In the genomic region with DNA sequence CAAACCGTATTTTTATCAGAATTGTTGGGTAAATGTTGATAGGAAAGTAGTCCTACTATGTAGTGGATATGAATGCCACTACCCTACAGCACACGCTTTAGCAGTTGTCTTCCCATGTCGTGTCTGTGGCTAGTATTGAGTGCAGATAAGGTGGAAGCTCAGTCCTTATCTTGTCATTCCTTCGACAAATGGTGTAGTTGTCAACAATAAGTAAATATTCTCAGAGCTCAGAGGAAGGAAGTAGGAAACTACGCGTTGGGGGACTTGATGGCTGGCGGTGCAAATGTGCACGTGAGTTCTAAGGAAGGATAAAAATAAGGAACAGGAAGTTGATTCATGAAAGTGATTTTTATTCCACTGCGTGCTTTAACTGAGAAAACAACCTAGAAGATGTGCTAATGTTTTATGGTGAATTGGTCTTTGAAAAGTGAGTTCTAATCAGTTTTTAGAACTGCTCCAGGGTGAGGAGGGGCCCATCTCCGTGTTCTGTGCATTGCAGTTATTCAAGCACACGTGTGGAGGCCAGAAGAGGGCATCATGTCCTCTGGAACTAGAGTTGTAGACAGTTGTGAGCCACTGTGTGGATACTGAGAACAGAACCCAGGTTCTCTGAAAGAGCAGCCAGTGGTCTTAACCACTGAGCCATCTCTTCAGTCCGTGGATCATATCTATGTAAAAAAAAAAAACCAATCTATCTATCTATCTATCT, we compare ENCODE assay signal across 9 mouse cellular contexts. TPM values are rescaled to one million over a fixed set of nuclear protein-coding genes. Genes with fewer than 3 reads are reported as not detected.
A peak's percentile ranks its signal among the peaks of the same experiment; 100 is the strongest.
DNase-seq lines count a peak whose midpoint lies in the region; ATAC-seq lines count a peak whose summit lies in the region.
"Had no signal": no experiment of that assay in that cellular context is flagged by ENCODE, and none has a peak within 500 bp of the region (broad histone marks: within the 10 kb centered on the region; RNA-seq: fewer than 3 reads in every experiment).

No protein-coding gene starts in this region.

- no peak overlapping the region for H3K9ac ChIP-seq in heart, embryonic 12.5 days
- 0 out of 2 replicates have a peak overlapping the region, but pooled peaks have one; percentile 15 for H3K9ac ChIP-seq in liver, embryonic 12.5 days

- no peak overlapping the region for H3K4me2 ChIP-seq in heart, embryonic 12.5 days
- peak overlapping the region; percentile 53 for H3K4me2 ChIP-seq in liver, embryonic 12.5 days

- peaks cover 28% of the 10 kb centered on the region for H3K4me1 ChIP-seq in heart, embryonic 12.5 days (replicated peaks)
- H3K4me1 ChIP-seq in liver, embryonic 12.5 days = peaks cover 45% of the 10 kb centered on the region

- H3K27ac ChIP-seq in heart, embryonic 12.5 days (ENCODE audit: poor library complexity, severe bottlenecking) = 0 out of 2 replicates have a peak overlapping the region, but pooled peaks have one; percentile 51
- H3K27ac ChIP-seq in liver, embryonic 12.5 days = peak overlapping the region; percentile 74

- no peak; the same call in 1 of the 2 replicates for ATAC-seq in heart, embryonic 12.5 days (ENCODE audit: insufficient number of reproducible peaks, low FRiP score)
- peak; percentile 93 for ATAC-seq in liver, embryonic 12.5 days

- H3K36me3 ChIP-seq in heart, embryonic 12.5 days = peaks cover 8% of the 10 kb centered on the region
- peaks cover 8% of the 10 kb centered on the region; the same call in 1 of the 2 replicates for H3K36me3 ChIP-seq in liver, embryonic 12.5 days

- H3K9me3 ChIP-seq in heart, embryonic 12.5 days (replicated peaks) = no peaks in the 10 kb centered on the region
- no peaks in the 10 kb centered on the region for H3K9me3 ChIP-seq in liver, embryonic 12.5 days (replicated peaks)

- no peak for DNase-seq in heart, postnatal 4 days
- peak; percentile 13 for DNase-seq in thymus, postnatal 4 days
- no peak for DNase-seq in thymus, adult 18-20 months
- no peak for DNase-seq in left cerebral cortex, adult 8-10 months (ENCODE audit: low spot score in 2 of 2)
- DNase-seq in urinary bladder, postnatal 36 days (ENCODE audit: low spot score in 2 of 2) = no peak
- DNase-seq in left cerebral cortex, adult 18-20 months (ENCODE audit: low spot score in 2 of 2) = no peak

- no peaks in the 10 kb centered on the region for H3K27me3 ChIP-seq in heart, embryonic 12.5 days (replicated peaks)
- H3K27me3 ChIP-seq in liver, embryonic 12.5 days (replicated peaks) = no peaks in the 10 kb centered on the region

- WGBS in heart, embryonic 12.5 days = 46% methylated on average over 12 of the region's 12 CpGs
- WGBS in liver, embryonic 12.5 days (ENCODE audit: insufficient replicate concordance) = 16% methylated on average over 12 of the region's 12 CpGs

- no peak overlapping the region for H3K4me3 ChIP-seq in heart, embryonic 12.5 days
- H3K4me3 ChIP-seq in liver, embryonic 12.5 days = no peak overlapping the region

RNA-seq across cellular contexts. Expression of a gene that starts 13.8 kb away (rescaled TPM):
- 0.17 and 0.29 TPM in 2 replicates for polyA plus RNA-seq in heart, embryonic 12.5 days (2016; fragmentation: Nextera tagmentation; extraction: Ambion mirVana)
- total RNA-seq in heart, postnatal 4 days (2021) = not detected
- 0.08 TPM in 1 of 2 replicates, not detected in the other for polyA plus RNA-seq in liver, embryonic 12.5 days (2016; fragmentation: Nextera tagmentation; extraction: Ambion mirVana)
- not detected for total RNA-seq in left cerebral cortex, adult 8-10 months (2022)
- total RNA-seq in left cerebral cortex, adult 18-20 months (2021) = not detected
- polyA plus RNA-seq: brain, embryonic 14.5 days had no signal

RNA-seq across cellular contexts. Expression of a gene that starts 35.6 kb away (rescaled TPM):
- polyA plus RNA-seq in heart, embryonic 12.5 days (2016; fragmentation: Nextera tagmentation; extraction: Ambion mirVana) = 1.6 and 1.7 TPM in 2 replicates
- total RNA-seq in heart, postnatal 4 days (2021) = 1 to 10 TPM; 2.8 to 3.3 TPM
- 1.8 and 2.1 TPM in 2 replicates for polyA plus RNA-seq in liver, embryonic 12.5 days (2016; fragmentation: Nextera tagmentation; extraction: Ambion mirVana)
- total RNA-seq in left cerebral cortex, adult 8-10 months (2022) = 1 to 10 TPM in 2 of 4 experiments, under 1 TPM in 2; 0.44 to 2.6 (median 1.2) TPM
- total RNA-seq in left cerebral cortex, adult 18-20 months (2021) = 1 to 10 TPM in 1 of 2 experiments, under 1 TPM in 1; 0.68 to 1.0 TPM

RNA-seq across cellular contexts. Expression of a gene that starts 51.0 kb away (rescaled TPM):
- 56.9 and 63.3 TPM in 2 replicates for polyA plus RNA-seq in heart, embryonic 12.5 days (2016; fragmentation: Nextera tagmentation; extraction: Ambion mirVana)
- total RNA-seq in heart, postnatal 4 days (2021) = 10 to 100 TPM; 25.2 to 27.3 TPM
- polyA plus RNA-seq in liver, embryonic 12.5 days (2016; fragmentation: Nextera tagmentation; extraction: Ambion mirVana) = 25.5 and 29.2 TPM in 2 replicates
- 10 to 100 TPM; 32.5 to 38.1 (median 34.9) TPM for total RNA-seq in left cerebral cortex, adult 8-10 months (2022)
- 10 to 100 TPM; 34.2 to 36.0 TPM for total RNA-seq in left cerebral cortex, adult 18-20 months (2021)
